Mouse (Mus musculus): Measurements from ENCODE around the gene Hjurp. TPM values are rescaled to one million over a fixed set of nuclear protein-coding genes. Genes with fewer than 3 reads are reported as not detected.

Gene Hjurp
- 29.1 and 34.3 TPM in 2 replicates for polyA plus RNA-seq (2012; rRNA removed)

- H3K4me3 ChIP-seq (ENCODE audit: control insufficient read depth, low read depth, low read length), result peak within 1 kb of the TSS; percentile 74
- H3K27me3 ChIP-seq (ENCODE audit: control insufficient read depth, insufficient read depth, low read length), result no peaks in the 10 kb centered on the region
- H3K4me1 ChIP-seq (ENCODE audit: control insufficient read depth, insufficient read depth, low read length), result peaks cover 18% of the 10 kb centered on the region
- peaks cover 4% of the 10 kb centered on the region for H3K36me3 ChIP-seq (ENCODE audit: control insufficient read depth, insufficient read depth, low read length)
- peak within 1 kb of the TSS; percentile 33 for H3K27ac ChIP-seq (ENCODE audit: control insufficient read depth, insufficient read depth, low read depth, low read length)
- TF ChIP-seq CTCF (IDR thresholded peaks at IDR 0.05; ENCODE audit: control insufficient read depth, insufficient read depth, insufficient replicate concordance, low read depth, low read length), result no peak
- no peak for TF ChIP-seq POLR2A (IDR thresholded peaks at IDR 0.05; ENCODE audit: control insufficient read depth, low read depth, low read length)
Observed at GRCm38 (mm10) chr1:88277098-88277817, at the start of gene Hjurp, which contains the start of gene Trpm8. Hjurp (minus strand) TSS chr1:88277633. Trpm8 (plus strand) TSS chr1:88277661.

- H3K4me3 ChIP-seq (ENCODE audit: control insufficient read depth, low read depth, low read length), result no peak overlapping the region
- no peaks in the 10 kb centered on the region for H3K36me3 ChIP-seq (ENCODE audit: control insufficient read depth, insufficient read depth, low read length)
- no peak overlapping the region for H3K27ac ChIP-seq (ENCODE audit: control insufficient read depth, insufficient read depth, low read depth, low read length)
- H3K4me1 ChIP-seq (ENCODE audit: control insufficient read depth, insufficient read depth, low read length), result peaks cover 2% of the 10 kb centered on the region; the same call in 1 of the 2 replicates
- no peaks in the 10 kb centered on the region for H3K27me3 ChIP-seq (ENCODE audit: control insufficient read depth, insufficient read depth, low read length)
- TF ChIP-seq POLR2A (IDR thresholded peaks at IDR 0.05; ENCODE audit: control insufficient read depth, low read depth, low read length) (no peak), CTCF (IDR thresholded peaks at IDR 0.05; ENCODE audit: control insufficient read depth, insufficient read depth, insufficient replicate concordance, low read depth, low read length) (no peak)
Observed at GRCm38 (mm10) chr1:88323101-88323500, 45.7 kb upstream of the Hjurp start.

- Histone ChIP-seq H3K4me3 (ENCODE audit: control insufficient read depth, low read depth, low read length) (no peak overlapping the region), H3K36me3 (ENCODE audit: control insufficient read depth, insufficient read depth, low read length) (no peaks in the 10 kb centered on the region), H3K27me3 (ENCODE audit: control insufficient read depth, insufficient read depth, low read length) (no peaks in the 10 kb centered on the region), H3K27ac (ENCODE audit: control insufficient read depth, insufficient read depth, low read depth, low read length) (no peak overlapping the region), H3K4me1 (ENCODE audit: control insufficient read depth, insufficient read depth, low read length) (peaks cover 2% of the 10 kb centered on the region; the same call in 1 of the 2 replicates)
- TF ChIP-seq CTCF (IDR thresholded peaks at IDR 0.05; ENCODE audit: control insufficient read depth, insufficient read depth, insufficient replicate concordance, low read depth, low read length), result no peak
Observed at GRCm38 (mm10) chr1:88322146-88322545, 44.7 kb upstream of the Hjurp start.

- Histone ChIP-seq H3K4me1 (ENCODE audit: control insufficient read depth, insufficient read depth, low read length) (peaks cover 2% of the 10 kb centered on the region; the same call in 1 of the 2 replicates), H3K27ac (ENCODE audit: control insufficient read depth, insufficient read depth, low read depth, low read length) (no peak overlapping the region), H3K27me3 (ENCODE audit: control insufficient read depth, insufficient read depth, low read length) (no peaks in the 10 kb centered on the region), H3K36me3 (ENCODE audit: control insufficient read depth, insufficient read depth, low read length) (no peaks in the 10 kb centered on the region), H3K4me3 (ENCODE audit: control insufficient read depth, low read depth, low read length) (no peak overlapping the region)
- TF ChIP-seq CTCF (IDR thresholded peaks at IDR 0.05; ENCODE audit: control insufficient read depth, insufficient read depth, insufficient replicate concordance, low read depth, low read length) (no peak), POLR2A (IDR thresholded peaks at IDR 0.05; ENCODE audit: control insufficient read depth, low read depth, low read length) (no peak)
Observed at GRCm38 (mm10) chr1:88320821-88321395, 43.5 kb upstream of the Hjurp start.

GRCm38 (mm10) chr1:88318531-88319060, 41.2 kb upstream of the Hjurp start:
- no peak for TF ChIP-seq CTCF (IDR thresholded peaks at IDR 0.05; ENCODE audit: control insufficient read depth, insufficient read depth, insufficient replicate concordance, low read depth, low read length)
- no peak for TF ChIP-seq POLR2A (IDR thresholded peaks at IDR 0.05; ENCODE audit: control insufficient read depth, low read depth, low read length)
- H3K27ac ChIP-seq (ENCODE audit: control insufficient read depth, insufficient read depth, low read depth, low read length), result no peak overlapping the region
- H3K4me3 ChIP-seq (ENCODE audit: control insufficient read depth, low read depth, low read length), result no peak overlapping the region
- no peaks in the 10 kb centered on the region for H3K27me3 ChIP-seq (ENCODE audit: control insufficient read depth, insufficient read depth, low read length)
- no peaks in the 10 kb centered on the region for H3K36me3 ChIP-seq (ENCODE audit: control insufficient read depth, insufficient read depth, low read length)
- peaks cover 2% of the 10 kb centered on the region; the same call in 1 of the 2 replicates for H3K4me1 ChIP-seq (ENCODE audit: control insufficient read depth, insufficient read depth, low read length)

GRCm38 (mm10) chr1:88317279-88317678, 39.8 kb upstream of the Hjurp start:
- H3K36me3 ChIP-seq (ENCODE audit: control insufficient read depth, insufficient read depth, low read length), result no peaks in the 10 kb centered on the region
- TF ChIP-seq CTCF (IDR thresholded peaks at IDR 0.05; ENCODE audit: control insufficient read depth, insufficient read depth, insufficient replicate concordance, low read depth, low read length), result no peak
- TF ChIP-seq POLR2A (IDR thresholded peaks at IDR 0.05; ENCODE audit: control insufficient read depth, low read depth, low read length), result no peak
- no peaks in the 10 kb centered on the region for H3K27me3 ChIP-seq (ENCODE audit: control insufficient read depth, insufficient read depth, low read length)
- H3K4me3 ChIP-seq (ENCODE audit: control insufficient read depth, low read depth, low read length), result no peak overlapping the region
- H3K4me1 ChIP-seq (ENCODE audit: control insufficient read depth, insufficient read depth, low read length), result peaks cover 2% of the 10 kb centered on the region; the same call in 1 of the 2 replicates
- no peak overlapping the region for H3K27ac ChIP-seq (ENCODE audit: control insufficient read depth, insufficient read depth, low read depth, low read length)

GRCm38 (mm10) chr1:88310349-88310748, 32.9 kb upstream of the Hjurp start:
- no peak overlapping the region for H3K4me3 ChIP-seq (ENCODE audit: control insufficient read depth, low read depth, low read length)
- TF ChIP-seq CTCF (IDR thresholded peaks at IDR 0.05; ENCODE audit: control insufficient read depth, insufficient read depth, insufficient replicate concordance, low read depth, low read length), result no peak
- no peak for TF ChIP-seq POLR2A (IDR thresholded peaks at IDR 0.05; ENCODE audit: control insufficient read depth, low read depth, low read length)
- no peak overlapping the region for H3K27ac ChIP-seq (ENCODE audit: control insufficient read depth, insufficient read depth, low read depth, low read length)
- H3K4me1 ChIP-seq (ENCODE audit: control insufficient read depth, insufficient read depth, low read length), result no peaks in the 10 kb centered on the region
- no peaks in the 10 kb centered on the region for H3K36me3 ChIP-seq (ENCODE audit: control insufficient read depth, insufficient read depth, low read length)
- H3K27me3 ChIP-seq (ENCODE audit: control insufficient read depth, insufficient read depth, low read length), result no peaks in the 10 kb centered on the region
